Mouse (Mus musculus): Measurements from ENCODE around the gene Rhox12.

Gene Rhox12

DNA sequence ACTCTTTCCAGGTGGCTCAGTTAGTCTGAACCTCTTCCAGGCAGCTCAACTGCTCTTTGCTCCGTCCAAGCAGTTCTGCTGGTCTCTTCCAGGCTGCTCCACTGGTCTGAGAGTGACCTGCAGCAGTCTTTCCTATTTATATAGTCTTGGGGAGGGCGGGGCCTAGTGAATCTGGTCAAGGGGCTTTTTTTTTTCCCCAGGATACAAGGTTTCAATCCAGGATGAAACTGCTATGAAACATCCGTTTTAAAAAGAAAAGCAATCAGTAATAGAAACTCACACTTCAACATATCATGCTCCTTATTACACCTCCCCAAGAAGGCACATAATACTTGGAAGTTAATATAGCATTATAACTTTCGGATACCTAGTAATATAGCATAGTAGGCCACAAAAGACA is at the start of gene Rhox12:
Gene Rhox12 (minus strand): TSS at position 101 of the 400 bp plus-strand sequence.
- no peak for DNase-seq (ENCODE audit: low read depth, low spot score)

DNA sequence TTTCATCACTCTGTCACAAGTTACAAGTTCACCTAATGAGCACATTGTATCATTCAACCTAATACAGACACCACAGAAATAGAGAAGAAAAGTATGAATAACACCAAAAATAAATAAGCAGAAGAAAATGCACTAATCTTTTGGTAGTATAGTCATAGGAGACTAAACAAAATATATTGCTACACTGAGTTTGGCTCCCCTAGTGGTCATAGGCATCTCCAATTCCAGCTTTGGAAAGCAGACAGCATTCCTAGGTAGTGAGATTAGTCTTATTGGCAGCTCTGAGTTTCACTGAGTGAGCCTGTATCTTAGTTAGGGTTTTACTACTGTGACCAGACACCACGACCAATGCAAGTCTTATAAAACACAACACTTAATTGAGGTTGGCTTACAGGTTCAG is 48.4 kb upstream of the Rhox12 start:
- no peak for DNase-seq (ENCODE audit: low read depth, low spot score)

DNA sequence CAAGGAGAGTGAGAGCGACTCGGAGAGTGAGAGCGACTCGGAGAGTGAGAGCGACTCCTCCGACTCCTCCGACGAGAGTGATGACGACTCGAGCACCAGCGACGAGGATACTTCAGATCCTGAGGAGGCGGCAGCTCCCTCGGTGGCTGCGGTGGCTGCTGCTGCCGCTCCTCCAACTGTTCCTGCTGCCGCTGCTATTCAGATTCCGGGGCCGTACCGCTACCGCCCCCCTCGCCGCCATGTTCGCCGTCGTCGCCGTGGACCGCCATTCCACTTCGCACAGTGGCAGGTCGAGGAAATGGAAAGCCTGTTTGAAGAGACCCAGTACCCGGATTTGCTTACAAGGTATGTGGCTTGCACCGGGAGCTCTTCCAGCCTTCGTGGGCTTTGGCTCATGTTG is 10.8 kb upstream of the Rhox12 start:
- DNase-seq (ENCODE audit: low read depth, low spot score): no peak

DNA sequence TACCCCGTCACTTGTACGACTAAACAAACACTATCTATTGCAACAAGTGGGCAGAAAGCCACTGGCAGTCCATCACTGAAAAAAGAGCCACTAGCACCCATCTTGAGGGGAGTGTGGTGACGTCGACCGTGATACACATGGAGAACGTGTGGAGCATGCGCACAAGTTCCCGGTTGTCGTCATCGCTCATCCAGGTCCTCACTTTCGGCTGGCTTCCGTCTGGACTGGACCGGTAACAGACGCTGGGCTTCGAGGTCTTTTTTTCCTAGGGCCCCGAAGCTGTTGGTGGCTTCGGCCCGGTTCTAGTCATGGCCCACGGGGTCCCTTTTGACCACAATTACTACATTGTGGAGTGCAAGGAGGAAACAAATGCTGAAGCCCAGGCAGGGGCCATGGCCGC is 10.3 kb upstream of the Rhox12 start, which contains the start of gene Rhox13:
Gene Rhox13 (plus strand): TSS at position 238 of the 400 bp plus-strand sequence.
- no peak for DNase-seq (ENCODE audit: low read depth, low spot score)

DNA sequence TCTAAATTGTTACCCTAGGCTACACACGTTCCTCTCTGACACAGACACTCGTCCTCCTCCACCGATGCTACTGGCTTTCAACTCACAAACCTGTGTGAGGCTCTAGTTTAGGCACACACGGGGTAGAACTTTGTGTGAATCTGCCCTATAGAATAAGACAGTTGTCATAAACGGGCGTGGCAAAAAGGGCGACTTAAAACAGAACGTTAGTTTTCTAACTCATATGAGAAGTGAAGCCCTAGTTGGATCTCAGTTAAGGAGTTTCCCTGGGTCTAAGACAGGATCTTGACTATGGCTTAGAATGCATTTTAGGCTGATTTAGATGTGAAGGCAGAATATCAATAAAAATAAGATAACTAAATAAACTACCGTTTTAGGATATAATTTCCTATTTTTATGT is 25.7 kb downstream of the Rhox12 start, which contains the start of gene Rhox11:
Gene Rhox11 (minus strand): TSS at position 101 of the 400 bp plus-strand sequence.
- DNase-seq (ENCODE audit: low read depth, low spot score): no peak

DNA sequence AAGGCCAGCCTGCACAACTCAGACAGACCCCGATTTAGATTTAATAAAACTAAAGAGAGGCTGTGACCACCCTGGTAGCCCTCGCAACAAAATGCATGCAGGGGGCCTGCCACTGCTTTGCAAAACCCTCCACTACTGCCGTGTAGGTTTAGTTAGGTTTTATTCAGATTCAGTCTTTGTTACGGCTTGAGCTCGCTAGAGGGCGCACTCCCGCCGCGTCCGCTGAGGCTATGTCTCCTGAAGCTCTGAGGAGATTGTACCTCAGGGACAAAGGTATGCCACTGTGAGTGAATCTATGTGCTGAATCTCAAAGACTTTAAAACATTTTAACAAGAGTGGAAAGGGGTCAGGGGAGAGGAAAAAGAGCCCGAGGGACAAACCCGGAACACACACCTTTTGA is 26.5 kb downstream of the Rhox12 start:
- DNase-seq (ENCODE audit: low read depth, low spot score): peak; percentile 23

DNA sequence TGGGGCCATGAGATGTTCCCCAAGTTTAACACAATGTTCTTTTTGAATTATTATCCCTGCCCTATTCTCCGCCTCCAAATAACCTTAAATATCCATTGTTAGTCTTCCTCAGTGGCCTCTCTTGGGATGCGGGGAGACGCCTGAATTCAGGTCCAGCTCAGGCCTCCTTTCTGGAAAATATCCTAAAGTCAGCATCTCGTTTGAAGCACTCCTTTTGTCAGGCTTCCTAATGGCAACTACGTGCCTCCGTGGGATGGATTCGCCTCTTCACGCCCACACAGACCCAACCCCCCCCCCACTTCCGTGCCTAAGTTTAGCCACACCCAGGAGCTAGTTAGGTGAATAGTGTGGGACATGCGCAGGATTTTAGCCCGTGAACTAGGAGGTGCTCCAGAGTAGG is 44.5 kb downstream of the Rhox12 start, which contains the start of gene Rhox10:
Gene Rhox10 (plus strand): TSS at position 301 of the 400 bp plus-strand sequence.
- DNase-seq (ENCODE audit: low read depth, low spot score): no peak

DNA sequence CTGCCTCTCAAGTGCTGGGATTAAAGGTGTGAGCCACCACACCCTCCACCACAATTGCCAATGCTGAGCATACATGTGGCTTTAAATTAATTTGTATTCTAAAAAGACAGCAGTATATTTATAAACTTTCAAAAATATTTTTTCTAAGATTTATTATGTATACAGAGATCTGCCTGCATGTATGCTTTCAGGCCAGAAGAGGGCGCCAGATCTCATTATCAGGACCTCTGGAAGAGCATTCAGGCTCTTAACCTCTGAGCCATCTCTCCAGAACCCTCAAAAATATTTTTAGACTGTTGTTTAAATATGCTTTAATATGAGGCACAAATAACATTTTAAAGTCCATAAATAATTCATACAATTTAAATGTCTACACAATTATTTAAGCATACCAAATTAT is 49.2 kb downstream of the Rhox12 start:
- peak; percentile 2 for DNase-seq (ENCODE audit: low read depth, low spot score)
